Mouse (Mus musculus) adipose tissue, adult 10 weeks (tissue): ENCODE measurements around the gene Pde6d. TPM values are rescaled to one million over a fixed set of nuclear protein-coding genes. Genes with fewer than 3 reads are reported as not detected.

Experiments used
- polyA plus RNA-seq: library from polyadenylated mRNA; stranded (reverse); fragments of 350-450 nt; fragmentation: Illumina TruSeq; extraction: RNeasy Lipid Tissue Mini Kit (QIAGEN cat#74804); gene quantifications from one replicate; pipeline ENCODE4 v1.2.3, GENCODE M21; 2014; ENCODE audit warnings: low read depth, low replicate concordance

Pde6d gene
- 22.8 TPM for polyA plus RNA-seq

GRCm38 (mm10) chr1:86582451-86583096 is at the start of gene Pde6d, which contains the start of gene Cops7b:
Gene Pde6d (minus strand): TSS chr1:86582629.
Gene Cops7b (plus strand): TSS chr1:86582904.

GRCm38 (mm10) chr1:86526116-86526788 is 56.2 kb downstream of the Pde6d start, which contains the start of gene Ptma:
Gene Ptma (plus strand): TSS chr1:86526726.

Other genes starting within 250 kb of the Pde6d start
- 162 TPM for gene Ncl, start 223.2 kb downstream of the Pde6d start, polyA plus RNA-seq
- gene Nmur1, start 156.4 kb downstream of the Pde6d start, polyA plus RNA-seq, result 0.35 TPM
- 2.1 TPM for gene Tex44, start 156.3 kb downstream of the Pde6d start, polyA plus RNA-seq
- gene Ptma, start 55.9 kb downstream of the Pde6d start, polyA plus RNA-seq, result 967 TPM
- gene Cops7b, start 275 bp upstream of the Pde6d start, polyA plus RNA-seq, result 17.1 TPM
- not detected for gene Nppc, start 87.9 kb upstream of the Pde6d start, polyA plus RNA-seq
- gene Dis3l2, start 121.2 kb upstream of the Pde6d start, polyA plus RNA-seq, result 10.9 TPM